Mouse (Mus musculus): ENCODE data around the gene Gnaz. TPM values are rescaled to one million over a fixed set of nuclear protein-coding genes. Genes with fewer than 3 reads are reported as not detected.
"Not testable (repeated sequence)": the region's sequence is repeated elsewhere in the genome, so short reads cannot be mapped to it uniquely, and the experiment has no call there.

Gnaz gene
- total and polyA plus RNA-seq, 3 experiments = 0.02 to 0.11 TPM; not detected in 1

DNA sequence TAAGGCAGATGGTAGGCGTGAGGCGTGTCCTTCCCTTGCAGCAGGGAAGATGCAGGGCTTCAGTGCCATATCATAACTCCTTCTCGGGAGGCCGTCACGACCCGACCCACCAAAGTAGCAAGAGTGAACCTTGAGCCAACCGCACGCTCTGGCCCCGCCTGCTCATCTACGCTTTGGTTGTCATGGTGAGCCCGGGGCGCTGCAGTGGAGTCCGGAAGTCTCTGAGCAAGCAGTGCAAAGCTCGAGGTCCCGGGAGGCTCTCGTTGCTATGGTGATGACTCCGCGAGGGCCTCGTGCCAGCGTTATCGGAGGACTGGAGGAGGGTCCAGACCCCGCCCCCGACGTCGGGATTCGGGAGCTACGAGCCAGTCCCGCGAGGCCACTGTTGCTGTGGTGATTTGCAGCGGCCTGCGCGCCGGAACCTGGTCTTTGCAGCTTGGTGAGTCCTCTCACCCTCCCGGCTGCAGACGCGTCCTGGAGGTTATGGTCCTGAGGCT lies 70.0 kb downstream of the Gnaz start, which contains the start of gene Rab36:
Rab36 (plus strand) TSS at position 176 of the 497 bp plus-strand sequence.
- no peak for TF ChIP-seq GATA2 (IDR thresholded peaks at IDR 0.05; ENCODE audit: borderline replicate concordance, low read depth, low read length)
- TF ChIP-seq TAL1 (conservative IDR thresholded peaks at IDR 0.05; ENCODE audit: low read depth, low read length) = no peak
- TF ChIP-seq POLR2AphosphoS5 (IDR thresholded peaks at IDR 0.05; ENCODE audit: insufficient replicate concordance, low read depth, low read length) = no peak
- TF ChIP-seq GATA1 (IDR thresholded peaks at IDR 0.05; ENCODE audit: borderline replicate concordance, low read length) = no peak
- no peak for TF ChIP-seq CTCF (IDR thresholded peaks at IDR 0.05; ENCODE audit: low read depth, low read length)
- Histone ChIP-seq H3K9me3 (replicated peaks) (peaks cover 51% of the 10 kb centered on the region), H3K36me3 (replicated peaks) (no peaks in the 10 kb centered on the region), H3K4me3 (ENCODE audit: low read depth, low read length) (peak within 1 kb of the TSS; percentile 16; the same call in 1 of the 2 replicates), H3K27me3 (ENCODE audit: insufficient read depth, low read length) (no peaks in the 10 kb centered on the region; the same call in 1 of the 2 replicates), H3K4me1 (ENCODE audit: insufficient read depth, low read depth, low read length) (no peaks in the 10 kb centered on the region)
- ATAC-seq (ENCODE audit: extremely low read depth, insufficient number of reproducible peaks, low FRiP score, poor library complexity, severe bottlenecking) (no peak), DNase-seq (ENCODE audit: low spot score) (no peak)

DNA sequence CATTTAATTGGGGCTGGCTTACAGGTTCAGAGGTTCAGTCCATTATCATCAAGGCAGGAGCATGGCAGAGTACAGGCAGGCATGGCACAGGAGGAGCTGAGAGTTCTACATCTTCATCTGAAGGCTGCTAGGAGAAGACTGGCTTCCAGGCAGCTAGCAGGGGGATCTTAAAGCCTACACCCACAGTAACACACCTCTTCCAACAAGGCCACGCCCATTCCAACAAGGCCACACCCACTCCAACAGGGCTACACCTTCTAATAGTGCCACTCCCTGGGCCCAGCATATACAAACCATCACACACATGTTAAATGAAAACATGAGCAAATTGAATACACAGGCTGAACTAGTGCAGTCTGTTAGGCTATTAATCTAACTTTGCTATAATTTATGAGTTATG lies 75.1 kb downstream of the Gnaz start:
- H3K27me3 ChIP-seq (ENCODE audit: insufficient read depth, low read length); DNase-seq (ENCODE audit: low spot score); H3K4me3 ChIP-seq (ENCODE audit: low read depth, low read length); ATAC-seq (ENCODE audit: extremely low read depth, insufficient number of reproducible peaks, low FRiP score, poor library complexity, severe bottlenecking); H3K36me3 ChIP-seq (replicated peaks); H3K4me1 ChIP-seq (ENCODE audit: insufficient read depth, low read depth, low read length): not testable (repeated sequence)
- peaks cover 67% of the 10 kb centered on the region for H3K9me3 ChIP-seq (replicated peaks)

DNA sequence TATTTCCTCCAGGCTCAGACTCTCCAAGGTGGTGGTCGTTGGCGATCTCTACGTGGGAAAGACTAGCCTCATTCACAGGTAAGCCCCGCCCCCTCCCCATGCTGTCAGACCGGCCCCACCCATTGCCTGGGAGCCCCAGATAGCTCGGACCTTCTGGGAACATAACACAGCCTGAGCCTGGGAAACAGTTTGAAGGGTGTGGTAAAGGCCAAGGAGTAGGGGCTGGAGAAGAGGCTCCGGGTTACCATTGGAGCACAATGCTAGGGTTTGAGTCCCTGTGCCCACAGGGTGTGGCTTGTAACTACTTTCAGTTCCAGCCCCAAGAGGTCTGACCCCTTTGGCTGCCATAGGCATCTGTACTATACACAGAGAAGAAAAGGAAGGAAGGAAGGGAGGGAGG lies 77.5 kb downstream of the Gnaz start:
- H3K4me3 ChIP-seq (ENCODE audit: low read depth, low read length) = no peak overlapping the region
- H3K4me1 ChIP-seq (ENCODE audit: insufficient read depth, low read depth, low read length) = no peaks in the 10 kb centered on the region
- no peak for TF ChIP-seq POLR2AphosphoS5 (IDR thresholded peaks at IDR 0.05; ENCODE audit: insufficient replicate concordance, low read depth, low read length)
- no peak for TF ChIP-seq CTCF (IDR thresholded peaks at IDR 0.05; ENCODE audit: low read depth, low read length)
- no peak for TF ChIP-seq TAL1 (conservative IDR thresholded peaks at IDR 0.05; ENCODE audit: low read depth, low read length)
- TF ChIP-seq GATA1 (IDR thresholded peaks at IDR 0.05; ENCODE audit: borderline replicate concordance, low read length) = no peak
- TF ChIP-seq GATA2 (IDR thresholded peaks at IDR 0.05; ENCODE audit: borderline replicate concordance, low read depth, low read length) = no peak
- H3K27me3 ChIP-seq (ENCODE audit: insufficient read depth, low read length) = no peaks in the 10 kb centered on the region; the same call in 1 of the 2 replicates
- DNase-seq (ENCODE audit: low spot score) = no peak
- ATAC-seq (ENCODE audit: extremely low read depth, insufficient number of reproducible peaks, low FRiP score, poor library complexity, severe bottlenecking) = no peak
- no peaks in the 10 kb centered on the region for H3K36me3 ChIP-seq (replicated peaks)
- H3K9me3 ChIP-seq (replicated peaks) = peaks cover 74% of the 10 kb centered on the region

DNA sequence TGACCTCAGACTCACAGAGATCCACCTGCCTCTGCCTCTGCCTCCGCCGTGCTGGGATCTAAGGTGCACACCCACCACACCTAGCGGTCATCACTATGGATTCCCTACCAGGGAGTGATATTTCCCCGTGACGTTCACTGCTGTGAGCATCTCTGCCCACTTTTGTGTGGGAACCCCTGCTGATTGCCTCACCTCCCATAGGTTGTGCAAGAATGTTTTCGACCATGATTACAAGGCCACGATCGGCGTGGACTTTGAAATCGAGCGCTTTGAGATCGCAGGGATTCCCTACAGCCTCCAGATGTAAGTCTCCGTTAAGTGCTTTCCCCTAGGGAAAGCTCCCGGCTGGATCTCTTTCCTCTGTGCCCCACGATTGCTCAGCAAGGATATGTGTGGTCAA lies 78.9 kb downstream of the Gnaz start:
- no peak for DNase-seq (ENCODE audit: low spot score)
- H3K27me3 ChIP-seq (ENCODE audit: insufficient read depth, low read length) = no peaks in the 10 kb centered on the region; the same call in 1 of the 2 replicates
- H3K36me3 ChIP-seq (replicated peaks) = no peaks in the 10 kb centered on the region
- no peak for TF ChIP-seq TAL1 (conservative IDR thresholded peaks at IDR 0.05; ENCODE audit: low read depth, low read length)
- TF ChIP-seq GATA1 (IDR thresholded peaks at IDR 0.05; ENCODE audit: borderline replicate concordance, low read length) = no peak
- TF ChIP-seq POLR2AphosphoS5 (IDR thresholded peaks at IDR 0.05; ENCODE audit: insufficient replicate concordance, low read depth, low read length) = no peak
- no peak for TF ChIP-seq GATA2 (IDR thresholded peaks at IDR 0.05; ENCODE audit: borderline replicate concordance, low read depth, low read length)
- no peak for TF ChIP-seq CTCF (IDR thresholded peaks at IDR 0.05; ENCODE audit: low read depth, low read length)
- no peak overlapping the region for H3K4me3 ChIP-seq (ENCODE audit: low read depth, low read length)
- peaks cover 87% of the 10 kb centered on the region for H3K9me3 ChIP-seq (replicated peaks)
- ATAC-seq (ENCODE audit: extremely low read depth, insufficient number of reproducible peaks, low FRiP score, poor library complexity, severe bottlenecking) = no peak
- no peaks in the 10 kb centered on the region for H3K4me1 ChIP-seq (ENCODE audit: insufficient read depth, low read depth, low read length)

DNA sequence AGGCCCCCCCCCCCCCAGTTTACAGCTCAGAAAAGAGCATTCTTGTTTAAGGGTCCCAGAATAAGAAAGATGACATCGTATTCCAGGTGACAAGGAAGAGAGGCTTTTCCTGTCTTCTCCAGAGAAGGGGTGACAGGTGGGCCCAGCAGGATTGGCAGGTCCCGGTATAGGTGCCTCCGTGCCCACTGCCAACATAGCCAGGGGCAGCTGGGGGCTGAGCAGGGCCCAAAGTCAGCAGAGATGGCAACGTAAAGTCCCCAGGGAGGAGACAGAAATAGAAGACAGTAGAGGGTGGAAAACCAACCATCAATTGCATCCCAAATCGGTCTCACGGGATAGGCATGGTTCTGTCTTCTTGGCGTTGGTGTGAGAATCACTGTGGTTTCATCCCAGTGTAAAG lies 81.7 kb downstream of the Gnaz start:
- no peaks in the 10 kb centered on the region for H3K36me3 ChIP-seq (replicated peaks)
- peaks cover 94% of the 10 kb centered on the region for H3K9me3 ChIP-seq (replicated peaks)
- no peaks in the 10 kb centered on the region for H3K27me3 ChIP-seq (ENCODE audit: insufficient read depth, low read length)
- no peak for ATAC-seq (ENCODE audit: extremely low read depth, insufficient number of reproducible peaks, low FRiP score, poor library complexity, severe bottlenecking)
- TF ChIP-seq GATA1 (IDR thresholded peaks at IDR 0.05; ENCODE audit: borderline replicate concordance, low read length) = no peak
- TF ChIP-seq GATA2 (IDR thresholded peaks at IDR 0.05; ENCODE audit: borderline replicate concordance, low read depth, low read length) = no peak
- no peak for TF ChIP-seq TAL1 (conservative IDR thresholded peaks at IDR 0.05; ENCODE audit: low read depth, low read length)
- TF ChIP-seq CTCF (IDR thresholded peaks at IDR 0.05; ENCODE audit: low read depth, low read length) = no peak
- no peak for TF ChIP-seq POLR2AphosphoS5 (IDR thresholded peaks at IDR 0.05; ENCODE audit: insufficient replicate concordance, low read depth, low read length)
- no peak for DNase-seq (ENCODE audit: low spot score)
- no peak overlapping the region for H3K4me3 ChIP-seq (ENCODE audit: low read depth, low read length)
- no peaks in the 10 kb centered on the region for H3K4me1 ChIP-seq (ENCODE audit: insufficient read depth, low read depth, low read length)

DNA sequence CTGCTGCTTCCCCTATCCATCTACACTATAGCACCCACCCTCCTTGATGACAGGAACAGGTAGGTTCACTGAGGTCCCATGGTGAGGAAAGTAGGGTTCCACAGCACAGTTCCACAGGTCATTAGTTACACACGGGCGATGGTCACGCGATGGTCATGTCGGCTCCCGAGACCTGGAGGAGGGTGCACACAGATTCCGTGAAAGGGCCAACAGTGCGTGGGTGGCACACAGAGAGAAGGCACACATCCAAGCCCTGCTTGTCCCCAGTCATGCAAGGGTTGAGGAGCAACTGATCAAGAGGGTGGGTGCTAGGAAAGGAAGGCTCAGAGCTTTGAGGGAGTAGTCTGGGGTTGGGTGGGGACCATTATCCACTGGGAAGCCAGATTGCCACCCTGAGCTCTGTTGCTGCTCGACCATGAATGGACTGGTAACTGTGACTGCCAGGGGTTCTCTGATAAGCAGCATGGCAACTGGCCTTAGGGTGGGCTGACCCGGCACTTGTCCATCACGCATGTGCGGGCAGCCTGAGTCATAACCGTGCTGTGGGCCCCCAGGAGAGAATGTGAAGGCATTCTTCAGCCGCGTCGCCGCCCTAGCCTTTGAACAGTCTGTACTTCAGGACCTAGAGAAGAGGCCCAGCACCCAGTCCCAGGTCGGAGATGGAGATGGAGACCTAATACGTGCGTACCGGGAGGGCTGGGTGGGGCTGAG lies 84.5 kb downstream of the Gnaz start:
- Histone ChIP-seq H3K27me3 (ENCODE audit: insufficient read depth, low read length) (no peaks in the 10 kb centered on the region), H3K4me3 (ENCODE audit: low read depth, low read length) (peak overlapping the region; percentile 12; the same call in 1 of the 2 replicates), H3K4me1 (ENCODE audit: insufficient read depth, low read depth, low read length) (no peaks in the 10 kb centered on the region), H3K36me3 (replicated peaks) (no peaks in the 10 kb centered on the region), H3K9me3 (replicated peaks) (peaks cover 87% of the 10 kb centered on the region)
- ATAC-seq (ENCODE audit: extremely low read depth, insufficient number of reproducible peaks, low FRiP score, poor library complexity, severe bottlenecking) (no peak), DNase-seq (ENCODE audit: low spot score) (no peak)
- TF ChIP-seq TAL1 (conservative IDR thresholded peaks at IDR 0.05; ENCODE audit: low read depth, low read length) = no peak
- no peak for TF ChIP-seq GATA1 (IDR thresholded peaks at IDR 0.05; ENCODE audit: borderline replicate concordance, low read length)
- TF ChIP-seq GATA2 (IDR thresholded peaks at IDR 0.05; ENCODE audit: borderline replicate concordance, low read depth, low read length) = no peak
- no peak for TF ChIP-seq POLR2AphosphoS5 (IDR thresholded peaks at IDR 0.05; ENCODE audit: insufficient replicate concordance, low read depth, low read length)
- no peak for TF ChIP-seq CTCF (IDR thresholded peaks at IDR 0.05; ENCODE audit: low read depth, low read length)
